Mouse (Mus musculus) forebrain, embryonic 13.5 days (tissue): ENCODE results near the gene Stard7. TPM values are rescaled to one million over a fixed set of nuclear protein-coding genes. Genes with fewer than 3 reads are reported as not detected.

Experiments used
- ATAC-seq: fragments of 200-750 bp; cut with Nextera tagmentation; 2 replicates; pipeline ENCODE4 v1.8.0; 2017
- H3K27ac ChIP-seq: fragments of 300-500 bp; sonication (generic); 2 replicates; pipeline ENCODE4 v1.5.1; 2015; ENCODE audit warnings: inconsistent platforms, mild to moderate bottlenecking, moderate library complexity
- H3K27me3 ChIP-seq: fragments of 300-500 bp; sonication (generic); 2 replicates; pipeline ENCODE4 v1.6.1; 2015; ENCODE audit warnings: mild to moderate bottlenecking, inconsistent platforms
- H3K36me3 ChIP-seq: fragments of 300-500 bp; sonication (generic); 2 replicates; pipeline ENCODE4 v1.6.1; 2015; ENCODE audit warnings: mild to moderate bottlenecking, inconsistent platforms; ENCODE audit not compliant: poor library complexity, severe bottlenecking
- H3K4me1 ChIP-seq: fragments of 300-500 bp; sonication (generic); 2 replicates; pipeline ENCODE4 v1.6.1; 2015; ENCODE audit warnings: inconsistent platforms
- H3K4me2 ChIP-seq: fragments of 300-500 bp; sonication (generic); 2 replicates; pipeline ENCODE4 v1.6.1; 2015; ENCODE audit warnings: inconsistent platforms, mild to moderate bottlenecking, moderate library complexity
- H3K4me3 ChIP-seq: fragments of 300-500 bp; sonication (generic); 2 replicates; pipeline ENCODE4 v1.5.1; 2015; ENCODE audit warnings: mild to moderate bottlenecking, inconsistent platforms
- H3K9ac ChIP-seq: fragments of 300-500 bp; sonication (generic); 2 replicates; pipeline ENCODE4 v1.6.1; 2015; ENCODE audit warnings: mild to moderate bottlenecking, inconsistent platforms
- H3K9me3 ChIP-seq: fragments of 300-500 bp; sonication (generic); replicated peaks from 2 replicates; pipeline ENCODE4 v1.6.1; 2016; ENCODE audit warnings: inconsistent platforms
- WGBS: fragments of 180-500 bp; shearing (Covaris S2); methylation state at CpG from one replicate; pipeline ENCODE4 v1.1.7; 2015; 5-methylcytosine and 5-hydroxymethylcytosine counted together
- polyA plus RNA-seq: library from polyadenylated mRNA; unstranded; fragments of >200 nt; fragmentation: Nextera tagmentation; extraction: Ambion mirVana; gene quantifications from 2 replicates; pipeline ENCODE4 v1.2.1, GENCODE M21; 2015

Gene Stard7
- 82.4 and 87.3 TPM in 2 replicates for polyA plus RNA-seq

- H3K27me3 ChIP-seq: no peaks in the 10 kb centered on the region
- H3K36me3 ChIP-seq: peaks cover 3% of the 10 kb centered on the region; the same call in 1 of the 2 replicates
- peaks cover 20% of the 10 kb centered on the region for H3K4me1 ChIP-seq
- peak within 1 kb of the TSS; percentile 91 for H3K27ac ChIP-seq
- under 1% methylated on average over 47 of the region's 49 CpGs for WGBS
- peak; percentile 99 for ATAC-seq
- peak within 1 kb of the TSS; percentile 90 for H3K9ac ChIP-seq
- peak within 1 kb of the TSS; percentile 85 for H3K4me2 ChIP-seq
- H3K4me3 ChIP-seq: peak within 1 kb of the TSS; percentile 93
- no peaks in the 10 kb centered on the region for H3K9me3 ChIP-seq
Measured at GRCm38 (mm10) chr2:127269491-127270299, at the start of gene Stard7. TSS of gene Stard7 (plus strand) at chr2:127270218.

GRCm38 (mm10) chr2:127225261-127225660, 44.8 kb upstream of the Stard7 start:
- peaks cover 95% of the 10 kb centered on the region for H3K36me3 ChIP-seq
- H3K27me3 ChIP-seq: no peaks in the 10 kb centered on the region
- no peak overlapping the region for H3K9ac ChIP-seq
- no peak overlapping the region for H3K27ac ChIP-seq
- no peak overlapping the region for H3K4me3 ChIP-seq
- H3K4me2 ChIP-seq: no peak overlapping the region
- ATAC-seq: no peak
- WGBS: 99% methylated on average over 3 of the region's 3 CpGs
- no peaks in the 10 kb centered on the region for H3K4me1 ChIP-seq
- H3K9me3 ChIP-seq: no peaks in the 10 kb centered on the region

DNA sequence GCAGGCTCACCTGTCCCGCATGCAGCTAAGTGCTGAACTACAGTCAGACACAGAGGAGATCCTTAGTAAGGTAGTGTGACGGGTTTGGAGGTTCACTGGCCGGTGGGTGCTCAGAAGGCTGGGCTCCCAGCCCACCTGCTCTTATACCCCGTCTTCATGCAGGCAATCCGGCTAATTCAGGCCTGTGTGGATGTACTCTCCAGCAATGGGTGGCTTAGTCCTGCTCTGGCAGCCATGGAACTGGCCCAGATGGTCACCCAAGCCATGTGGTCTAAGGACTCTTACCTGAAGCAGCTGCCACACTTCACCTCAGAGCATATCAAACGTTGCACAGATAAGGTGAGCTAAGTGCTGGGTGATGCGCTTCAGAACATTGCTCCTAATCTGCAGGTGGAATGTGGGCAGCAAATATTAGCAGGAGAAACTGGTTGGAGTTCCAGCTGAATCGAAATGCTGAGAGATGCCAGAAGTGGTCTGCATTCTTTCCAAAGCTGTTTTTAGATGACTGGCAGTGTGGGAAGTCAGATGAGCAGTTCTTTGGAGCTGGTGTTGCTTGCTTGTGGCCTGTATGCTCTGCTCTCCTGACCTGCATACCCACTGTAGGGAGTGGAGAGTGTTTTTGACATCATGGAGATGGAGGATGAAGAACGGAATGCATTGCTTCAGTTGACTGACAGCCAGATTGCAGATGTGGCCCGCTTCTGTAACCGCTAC, 32.0 kb upstream of the Stard7 start:
- no peak overlapping the region for H3K4me2 ChIP-seq
- WGBS: 95% methylated on average over 11 of the region's 11 CpGs
- no peak overlapping the region for H3K9ac ChIP-seq
- H3K9me3 ChIP-seq: no peaks in the 10 kb centered on the region
- ATAC-seq: no peak
- no peaks in the 10 kb centered on the region for H3K27me3 ChIP-seq
- H3K27ac ChIP-seq: no peak overlapping the region
- peaks cover 94% of the 10 kb centered on the region for H3K36me3 ChIP-seq
- no peaks in the 10 kb centered on the region for H3K4me1 ChIP-seq
- no peak overlapping the region for H3K4me3 ChIP-seq

DNA sequence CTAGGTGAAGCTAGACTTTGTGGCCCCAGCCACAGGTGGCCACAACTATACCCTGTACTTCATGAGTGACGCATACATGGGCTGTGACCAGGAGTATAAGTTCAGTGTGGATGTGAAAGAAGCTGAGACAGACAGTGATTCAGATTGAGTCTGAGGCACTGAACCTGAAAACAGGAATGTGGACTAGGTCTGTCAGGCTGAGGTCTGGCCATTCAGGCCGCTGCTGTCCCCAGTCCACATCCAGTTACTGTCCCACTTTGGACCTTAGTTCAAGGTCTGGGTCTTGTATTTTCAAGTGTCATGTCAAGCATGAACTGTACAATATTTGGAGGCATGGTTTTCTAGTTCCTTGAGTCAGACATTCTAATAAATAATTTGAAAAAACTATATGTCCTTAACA, 30.0 kb upstream of the Stard7 start:
- no peak overlapping the region for H3K27ac ChIP-seq
- no peak for ATAC-seq
- no peak overlapping the region for H3K4me2 ChIP-seq
- H3K36me3 ChIP-seq: peaks cover 92% of the 10 kb centered on the region
- no peaks in the 10 kb centered on the region for H3K4me1 ChIP-seq
- no peaks in the 10 kb centered on the region for H3K27me3 ChIP-seq
- H3K9ac ChIP-seq: no peak overlapping the region
- 100% methylated on average over 2 of the region's 2 CpGs for WGBS
- no peak overlapping the region for H3K4me3 ChIP-seq
- no peaks in the 10 kb centered on the region for H3K9me3 ChIP-seq

GRCm38 (mm10) chr2:127247592-127248333, 22.3 kb upstream of the Stard7 start, which contains the start of the genes Ciao1 and Tmem127:
TSS of gene Ciao1 (minus strand) at chr2:127247816.
TSS of gene Tmem127 (plus strand) at chr2:127247908.
- under 1% methylated on average over 45 of the region's 53 CpGs for WGBS
- H3K36me3 ChIP-seq: peaks cover 33% of the 10 kb centered on the region

DNA sequence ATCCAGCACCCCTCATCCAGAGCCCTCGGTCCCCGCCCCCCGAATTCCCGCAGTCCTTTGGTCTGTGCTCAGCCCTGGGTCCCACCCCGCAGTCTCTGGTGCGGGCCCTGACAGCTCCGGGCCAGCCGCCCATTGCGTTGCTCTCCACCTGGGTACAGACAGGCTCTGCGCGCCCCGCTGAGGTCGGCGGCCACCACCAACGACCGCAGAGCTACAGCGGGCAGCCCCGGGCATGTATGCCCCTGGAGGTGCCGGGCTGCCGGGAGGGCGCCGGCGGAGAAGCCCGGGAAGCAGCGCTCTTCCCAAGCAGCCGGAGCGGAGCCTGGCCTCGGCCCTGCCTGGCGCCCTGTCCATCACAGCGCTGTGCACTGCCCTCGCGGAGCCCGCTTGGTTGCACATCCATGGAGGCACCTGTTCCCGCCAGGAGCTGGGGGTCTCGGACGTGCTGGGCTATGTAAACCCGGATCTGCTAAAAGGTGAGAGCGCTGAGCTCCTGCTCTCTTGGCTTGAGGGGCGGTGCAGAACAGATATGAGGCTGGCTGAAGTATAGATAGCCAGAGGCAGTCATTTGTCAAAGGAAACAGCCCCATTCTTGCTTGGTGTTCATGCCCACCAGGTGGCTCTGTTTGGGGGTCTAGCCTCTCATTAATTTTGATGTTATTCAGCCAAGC, 21.5 kb upstream of the Stard7 start:
- peak overlapping the region; percentile 99 for H3K4me2 ChIP-seq
- ATAC-seq: peak; percentile 73
- peaks cover 22% of the 10 kb centered on the region for H3K4me1 ChIP-seq
- WGBS: under 1% methylated on average over 39 of the region's 39 CpGs
- H3K36me3 ChIP-seq: peaks cover 27% of the 10 kb centered on the region
- H3K9me3 ChIP-seq: no peaks in the 10 kb centered on the region
- peak overlapping the region; percentile 93 for H3K9ac ChIP-seq
- H3K27me3 ChIP-seq: no peaks in the 10 kb centered on the region
- peak overlapping the region; percentile 69 for H3K27ac ChIP-seq
- peak overlapping the region; percentile 96 for H3K4me3 ChIP-seq

More at GRCm38 (mm10) chr2:127247592-127248333, 22.3 kb upstream of the Stard7 start, which contains the start of the genes Ciao1 and Tmem127:
- peak within 1 kb of the TSS; percentile 69 for H3K27ac ChIP-seq
- H3K4me3 ChIP-seq: peak within 1 kb of the TSS; percentile 96
- peak; percentile 99 for ATAC-seq
- peak within 1 kb of the TSS; percentile 99 for H3K4me2 ChIP-seq
- H3K27me3 ChIP-seq: no peaks in the 10 kb centered on the region
- H3K9ac ChIP-seq: peak within 1 kb of the TSS; percentile 93
- H3K9me3 ChIP-seq: no peaks in the 10 kb centered on the region
- H3K4me1 ChIP-seq: peaks cover 22% of the 10 kb centered on the region

DNA sequence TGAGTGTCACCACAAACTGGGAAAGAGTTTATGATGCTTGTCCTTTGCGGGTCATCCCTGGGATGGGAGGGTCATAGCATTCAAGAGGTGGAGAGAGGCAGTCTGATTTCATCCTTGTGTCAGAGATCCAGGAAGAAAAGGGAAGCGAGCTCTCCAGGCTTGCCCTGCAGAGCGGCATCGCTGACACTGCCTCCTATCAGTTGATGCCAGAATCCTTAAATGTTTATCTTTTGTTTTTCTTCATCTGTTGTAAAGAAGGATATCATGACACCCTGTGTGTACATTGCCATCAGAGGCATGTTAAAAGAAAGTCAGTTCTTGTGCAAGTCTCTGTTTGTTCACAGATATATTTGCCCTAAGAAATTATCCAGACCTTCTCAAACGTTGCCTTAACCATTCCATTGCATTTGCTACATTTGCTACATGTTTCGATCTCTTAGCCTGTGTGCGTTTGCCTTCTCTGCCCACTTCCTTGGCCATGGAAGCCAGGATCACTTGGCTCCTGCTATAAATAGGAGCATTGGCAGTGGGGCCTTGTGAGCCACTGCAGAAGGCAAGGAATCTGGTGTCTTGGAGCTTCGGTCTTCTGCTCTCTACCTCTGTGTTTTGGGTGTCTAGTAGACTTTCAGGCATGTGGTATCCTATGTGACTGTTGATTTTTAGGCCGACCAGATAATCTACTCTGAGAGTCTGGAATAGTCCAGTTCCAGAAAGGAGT, 19.6 kb upstream of the Stard7 start:
- Histone ChIP-seq H3K27ac (no peak overlapping the region), H3K4me2 (no peak overlapping the region), H3K9me3 (no peaks in the 10 kb centered on the region), H3K36me3 (peaks cover 9% of the 10 kb centered on the region), H3K9ac (no peak overlapping the region; the same call in 1 of the 2 replicates), H3K4me1 (peaks cover 22% of the 10 kb centered on the region), H3K27me3 (no peaks in the 10 kb centered on the region), H3K4me3 (no peak overlapping the region)
- 95% methylated on average over 9 of the region's 9 CpGs for WGBS
- ATAC-seq: no peak

GRCm38 (mm10) chr2:127251457-127251856, 18.6 kb upstream of the Stard7 start:
- WGBS: 73% methylated on average over 3 of the region's 3 CpGs
- peaks cover 19% of the 10 kb centered on the region for H3K4me1 ChIP-seq
- no peaks in the 10 kb centered on the region for H3K9me3 ChIP-seq
- H3K27me3 ChIP-seq: no peaks in the 10 kb centered on the region
- H3K36me3 ChIP-seq: peaks cover 8% of the 10 kb centered on the region
- H3K27ac ChIP-seq: no peak overlapping the region
- no peak overlapping the region for H3K9ac ChIP-seq
- ATAC-seq: no peak
- H3K4me2 ChIP-seq: no peak overlapping the region
- no peak overlapping the region for H3K4me3 ChIP-seq

DNA sequence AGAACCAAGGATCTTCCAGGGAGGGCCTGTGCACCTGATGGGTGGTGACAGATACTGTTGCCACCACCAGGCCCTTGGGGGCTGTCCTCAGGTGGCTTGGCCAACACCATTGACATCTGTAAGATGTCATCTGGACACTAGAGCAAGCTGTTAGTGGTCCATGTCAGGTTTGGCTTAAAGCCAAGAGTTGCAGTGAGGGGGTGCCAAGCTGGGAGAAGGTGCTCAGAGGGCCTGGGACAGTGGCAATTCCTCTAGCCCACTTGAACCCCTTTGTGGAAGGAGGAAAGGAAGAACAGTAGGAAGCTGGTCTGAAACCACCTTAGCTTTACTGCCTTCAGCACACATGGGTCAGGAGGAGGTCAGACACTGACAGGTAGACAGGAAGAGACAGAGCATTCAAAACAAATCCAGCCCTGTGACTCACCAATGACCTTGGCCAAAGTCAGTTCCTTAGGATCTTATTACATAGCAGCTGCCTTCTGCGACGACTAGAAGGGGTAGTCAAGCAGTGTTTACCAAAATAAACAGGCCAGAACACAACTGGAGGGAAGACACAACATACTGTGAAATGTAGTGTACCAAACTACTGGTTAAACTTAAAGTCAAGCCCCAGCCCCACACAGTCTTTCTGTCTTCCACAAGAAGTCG, 18.0 kb upstream of the Stard7 start:
- Histone ChIP-seq H3K4me3 (no peak overlapping the region), H3K36me3 (peaks cover 14% of the 10 kb centered on the region), H3K27me3 (no peaks in the 10 kb centered on the region), H3K4me2 (no peak overlapping the region), H3K4me1 (peaks cover 13% of the 10 kb centered on the region), H3K27ac (no peak overlapping the region), H3K9me3 (no peaks in the 10 kb centered on the region), H3K9ac (no peak overlapping the region)
- 90% methylated on average over 3 of the region's 3 CpGs for WGBS
- no peak for ATAC-seq

DNA sequence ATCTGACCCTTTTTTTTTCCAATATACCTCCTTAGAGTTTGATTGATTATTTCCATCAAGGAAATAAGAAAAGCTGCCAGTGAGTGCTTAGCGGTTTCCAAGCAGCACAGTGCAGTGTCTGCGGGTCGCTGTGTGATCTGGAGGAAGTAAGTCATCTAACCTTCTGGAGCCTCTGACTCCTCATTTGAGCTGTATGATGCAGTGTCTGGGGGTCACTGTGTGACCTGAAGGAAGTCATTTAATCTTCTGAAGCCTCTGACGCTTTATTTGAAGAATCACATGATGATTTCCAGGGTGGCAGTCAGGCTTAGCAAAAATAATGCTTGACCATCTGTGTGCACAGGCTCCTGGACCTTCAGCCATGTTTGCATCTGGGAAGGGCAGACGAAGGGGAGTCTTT, 17.2 kb upstream of the Stard7 start:
- Histone ChIP-seq H3K4me2 (no peak overlapping the region), H3K4me3 (no peak overlapping the region), H3K4me1 (peaks cover 12% of the 10 kb centered on the region), H3K27ac (no peak overlapping the region), H3K36me3 (peaks cover 21% of the 10 kb centered on the region), H3K9ac (no peak overlapping the region), H3K9me3 (no peaks in the 10 kb centered on the region), H3K27me3 (no peaks in the 10 kb centered on the region)
- 91% methylated on average over 5 of the region's 5 CpGs for WGBS
- no peak for ATAC-seq
